Mouse (Mus musculus) brain, embryonic 14.5 days (tissue): Measurements from ENCODE around the gene Tmco1.

ENCODE experiments used
- CTCF ChIP-seq: fragments of 200-500 bp; IDR thresholded peaks from 2 replicates; pipeline ENCODE4 v1.5.1; 2012; ENCODE audit warnings: inconsistent platforms, mild to moderate bottlenecking, moderate library complexity, borderline replicate concordance; ENCODE audit not compliant: insufficient read depth, insufficient read length; ENCODE audit errors: extremely low read depth
- POLR2A ChIP-seq: fragments of 200-500 bp; IDR thresholded peaks from 2 replicates; pipeline ENCODE4 v1.6.1; 2012; ENCODE audit warnings: mild to moderate bottlenecking, inconsistent platforms, borderline replicate concordance; ENCODE audit not compliant: poor library complexity, insufficient read depth, insufficient read length, severe bottlenecking; ENCODE audit errors: extremely low read depth

DNA sequence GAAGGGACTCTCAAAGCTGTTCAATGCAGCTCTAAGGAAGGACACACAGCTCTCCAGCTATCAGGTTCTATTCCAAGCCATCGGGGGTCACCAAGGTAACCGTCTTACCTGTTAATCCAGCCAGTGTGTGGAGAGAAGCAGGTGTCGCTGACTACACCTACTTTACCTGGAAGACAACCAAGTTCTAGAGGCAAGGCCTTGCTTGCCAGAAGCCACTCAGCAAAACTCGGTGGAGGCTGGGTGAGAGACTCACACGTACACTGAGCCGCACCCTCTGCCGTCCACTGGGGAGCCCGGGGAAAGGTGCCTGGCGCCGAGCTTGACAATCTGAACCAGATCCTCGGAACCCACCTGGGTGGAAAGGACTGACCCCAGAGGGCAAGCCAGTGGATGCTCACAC, 46.4 kb upstream of the Tmco1 start:
- TF ChIP-seq CTCF = no peak
- TF ChIP-seq POLR2A = no peak
